Mouse (Mus musculus): ENCODE results near the gene Urah. TPM values are rescaled to one million over a fixed set of nuclear protein-coding genes. Genes with fewer than 3 reads are reported as not detected.

Gene Urah
- total and polyA plus RNA-seq, 3 experiments, result not detected

- TF ChIP-seq CHD1 (IDR thresholded peaks at IDR 0.05; ENCODE audit: low read depth, low read length) (peak; percentile 98), POLR2A (IDR thresholded peaks at IDR 0.05; ENCODE audit: low read depth, low read length) (0 out of 2 replicates have a peak, but pooled peaks have one; percentile 12), MYC (IDR thresholded peaks at IDR 0.05; ENCODE audit: low read depth, low read length) (peak; percentile 86), JUND (conservative IDR thresholded peaks at IDR 0.05; ENCODE audit: low read depth, low read length) (no peak), TCF12 (IDR thresholded peaks at IDR 0.05; ENCODE audit: low read depth, low read length) (0 out of 2 replicates have a peak, but pooled peaks have one; percentile 37), NRF1 (IDR thresholded peaks at IDR 0.05; ENCODE audit: low read depth, low read length) (no peak), SIN3A (IDR thresholded peaks at IDR 0.05; ENCODE audit: low read length) (peak; percentile 89), TBP (conservative IDR thresholded peaks at IDR 0.05; ENCODE audit: low read depth, low read length) (no peak), NELFE (IDR thresholded peaks at IDR 0.05; ENCODE audit: low read depth, low read length) (no peak), GABPA (IDR thresholded peaks at IDR 0.05; ENCODE audit: insufficient replicate concordance, low read depth, low read length) (no peak), POLR2AphosphoS2 (IDR thresholded peaks at IDR 0.05; ENCODE audit: low read depth, low read length) (no peak), ZMIZ1 (IDR thresholded peaks at IDR 0.05; ENCODE audit: low read depth, low read length) (no peak), HCFC1 (IDR thresholded peaks at IDR 0.05; ENCODE audit: low read depth, low read length) (peak; percentile 25; the same call in 1 of the 2 replicates), RAD21 (IDR thresholded peaks at IDR 0.05; ENCODE audit: low read depth, low read length) (no peak), MXI1 (IDR thresholded peaks at IDR 0.05; ENCODE audit: low read depth, low read length) (peak; percentile 90), RCOR1 (conservative IDR thresholded peaks at IDR 0.05; ENCODE audit: low read depth, low read length) (no peak), ZC3H11A (IDR thresholded peaks at IDR 0.05; ENCODE audit: low read depth, low read length) (no peak), CHD2 (IDR thresholded peaks at IDR 0.05; ENCODE audit: low read length) (no peak), ZNF384 (IDR thresholded peaks at IDR 0.05; ENCODE audit: low read depth, low read length) (no peak), UBTF (IDR thresholded peaks at IDR 0.05; ENCODE audit: low read depth, low read length) (no peak)
These were observed 42.5 kb downstream of the Urah start (continued) for GRCm38 (mm10) chr7:140877364-140877763.

GRCm38 (mm10) chr7:140879355-140879754, 44.5 kb downstream of the Urah start:
- H3K4me2 ChIP-seq (ENCODE audit: insufficient read depth, low read depth, poor library complexity, severe bottlenecking), result no peak overlapping the region
- H3K79me2 ChIP-seq (replicated peaks; ENCODE audit: control insufficient read depth, extremely low read depth, insufficient read depth, poor library complexity, severe bottlenecking), result peaks cover 22% of the 10 kb centered on the region
- in situ Hi-C loops (cut with MboI; ENCODE audit: low pct_ligation_motif_present, low pct_unique_long_range_greater_than_20kb, low sequenced_read_pairs) (no loop called here), dilution Hi-C loops (cut with MboI; ENCODE audit: extremely low pct_ligation_motif_present, extremely low pct_unique_long_range_greater_than_20kb, low sequenced_read_pairs) (no loop called here)
- no peaks in the 10 kb centered on the region for H3K27me3 ChIP-seq (replicated peaks)
- no peak overlapping the region for H3K27ac ChIP-seq (ENCODE audit: insufficient read depth, low read depth)
- no peak overlapping the region for H3K4me3 ChIP-seq (replicated peaks in 1 of 3; ENCODE audit: low read depth in 2 of 3, low read length in 2 of 3, poor library complexity in 1 of 3)
- H3K36me3 ChIP-seq (replicated peaks in 1 of 2; ENCODE audit: control insufficient read depth in 1 of 2, insufficient read depth in 1 of 2, low read length in 1 of 2), result peaks cover 20 to 46% of the 10 kb centered on the region in 2 experiments
- no peak overlapping the region for H3K9ac ChIP-seq (ENCODE audit: insufficient read depth, low read depth)
- no peak for DNase-seq (ENCODE audit: extremely low read depth)
- H3K4me1 ChIP-seq (ENCODE audit: control insufficient read depth in 1 of 2, insufficient read depth in 2 of 2), result peaks cover 24 to 68% of the 10 kb centered on the region in 2 experiments
- no peaks in the 10 kb centered on the region for H3K9me3 ChIP-seq (replicated peaks; ENCODE audit: low read length)
- TF ChIP-seq MAZ (IDR thresholded peaks at IDR 0.05; ENCODE audit: low read depth, low read length) (no peak), RAD21 (IDR thresholded peaks at IDR 0.05; ENCODE audit: low read depth, low read length) (no peak), USF2 (conservative IDR thresholded peaks at IDR 0.05; ENCODE audit: low read depth, low read length) (no peak), USF1 (IDR thresholded peaks at IDR 0.05; ENCODE audit: low read depth, low read length) (no peak), JUND (conservative IDR thresholded peaks at IDR 0.05; ENCODE audit: low read depth, low read length) (no peak), JUN (IDR thresholded peaks at IDR 0.05; ENCODE audit: insufficient read depth, low read depth, low read length) (no peak), UBTF (IDR thresholded peaks at IDR 0.05; ENCODE audit: low read depth, low read length) (no peak), PAX5 (IDR thresholded peaks at IDR 0.05; ENCODE audit: low read length) (no peak), CHD2 (IDR thresholded peaks at IDR 0.05; ENCODE audit: low read length) (no peak), NRF1 (IDR thresholded peaks at IDR 0.05; ENCODE audit: low read depth, low read length) (no peak), MYC (IDR thresholded peaks at IDR 0.05; ENCODE audit: low read depth, low read length) (no peak), ZMIZ1 (IDR thresholded peaks at IDR 0.05; ENCODE audit: low read depth, low read length) (no peak), MAX (IDR thresholded peaks at IDR 0.05; ENCODE audit: low read length) (no peak), EP300 (IDR thresholded peaks at IDR 0.05; ENCODE audit: low read length) (no peak), MEF2A (IDR thresholded peaks at IDR 0.05; ENCODE audit: borderline replicate concordance, low read depth, low read length) (no peak), TBP (conservative IDR thresholded peaks at IDR 0.05; ENCODE audit: low read depth, low read length) (no peak)
